Mouse (Mus musculus) embryo, embryonic 10.5 days (tissue): ENCODE results near the gene Olfr1115.
"Not testable (repeated sequence)": the region's sequence is repeated elsewhere in the genome, so short reads cannot be mapped to it uniquely, and the experiment has no call there.

Source experiments
- DNase-seq: peaks from one replicate; pipeline ENCODE4 v3.0.0-alpha.2; 2015; ENCODE audit warnings: low spot score

The Olfr1115 gene

GRCm38 (mm10) chr2:87247713-87248112, at the start of gene Olfr1115:
Gene Olfr1115, plus strand, starts transcription at chr2:87248013.
- no peak for DNase-seq

- DNase-seq = no peak
These were observed 39.1 kb upstream of the Olfr1115 start, which contains the start of gene Olfr1113 for GRCm38 (mm10) chr2:87208670-87209069. Gene Olfr1113, plus strand, starts transcription at chr2:87208970.

GRCm38 (mm10) chr2:87267234-87267633, 19.4 kb downstream of the Olfr1115 start, which contains the start of gene Olfr1116:
Gene Olfr1116, plus strand, starts transcription at chr2:87267534.
- DNase-seq = no peak

GRCm38 (mm10) chr2:87293977-87294376, 46.2 kb downstream of the Olfr1115 start:
- not testable (repeated sequence) for DNase-seq
